Mouse (Mus musculus): ENCODE measurements at regions not wholly inside any gene's neighbourhood (a gene's known extent, or its start where the extent isn't known, plus 50 kb on each side); places are given as distances from the start of the nearest gene placed in this dataset.

- DNase-seq (ENCODE audit: low spot score), result peak; percentile 78
Observed at GRCm38 (mm10) chr3:14381421-14381992, 99.0 kb upstream of the Slc7a12 start.

GRCm38 (mm10) chr3:14390656-14391055 is 89.8 kb upstream of the Slc7a12 start:
- no peak for DNase-seq (ENCODE audit: low spot score)

GRCm38 (mm10) chr3:14398676-14399075 is 81.8 kb upstream of the Slc7a12 start:
- no peak for DNase-seq (ENCODE audit: low spot score)

DNA sequence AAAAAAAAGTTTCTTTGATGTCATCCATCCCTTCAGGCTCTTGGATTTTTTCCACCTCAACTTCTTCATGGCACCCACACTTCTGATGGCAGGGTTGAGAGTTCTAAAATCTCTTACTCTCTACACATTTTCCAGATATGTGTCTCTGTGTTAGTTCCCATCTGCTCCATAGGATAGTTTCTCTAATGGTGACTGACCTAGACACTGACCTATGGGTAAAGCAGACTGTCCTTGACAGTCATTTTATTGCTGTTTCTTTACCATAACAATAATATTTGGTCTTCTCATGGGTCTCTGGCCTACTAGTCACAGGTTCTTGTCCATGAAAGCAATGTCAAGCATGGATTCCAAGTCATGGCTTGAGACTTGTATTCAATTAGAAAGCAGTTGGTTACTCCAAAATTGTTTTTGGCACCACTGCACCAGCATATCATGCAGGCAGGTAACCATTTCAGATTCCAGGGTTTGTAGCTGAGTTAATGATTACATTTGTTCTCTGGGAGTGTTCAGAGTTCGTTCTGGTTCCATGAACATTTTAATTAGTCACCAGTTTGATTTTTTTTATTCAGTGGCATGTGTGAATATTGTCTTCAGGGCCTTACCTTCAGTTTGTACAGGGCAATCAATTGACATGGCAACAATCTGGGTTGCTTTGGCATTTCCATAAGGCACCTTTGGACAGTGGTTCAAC is 71.9 kb upstream of the Slc7a12 start:
- DNase-seq (ENCODE audit: low spot score), result no peak
